Mouse (Mus musculus) embryonic facial prominence, embryonic 13.5 days (tissue): ENCODE measurements around the gene Gcnt1. TPM values are rescaled to one million over a fixed set of nuclear protein-coding genes. Genes with fewer than 3 reads are reported as not detected.
A peak's percentile ranks its signal among the peaks of the same experiment; 100 is the strongest.

ENCODE experiments used
- ATAC-seq: fragments of 200-750 bp; cut with Nextera tagmentation; 2 replicates; pipeline ENCODE4 v1.8.0; 2017; ENCODE audit warnings: low read depth; ENCODE audit not compliant: insufficient number of reproducible peaks, insufficient read depth, low FRiP score, low TSS enrichment
- H3K27ac ChIP-seq: fragments of 300-500 bp; sonication (generic); 2 replicates; pipeline ENCODE4 v1.5.1; 2015; ENCODE audit warnings: moderate library complexity, mild to moderate bottlenecking, inconsistent platforms
- H3K27me3 ChIP-seq: fragments of 300-500 bp; sonication (generic); 2 replicates; pipeline ENCODE4 v1.6.1; 2015; ENCODE audit warnings: mild to moderate bottlenecking, inconsistent platforms
- H3K36me3 ChIP-seq: fragments of 300-500 bp; sonication (generic); 2 replicates; pipeline ENCODE4 v1.6.1; 2015; ENCODE audit warnings: mild to moderate bottlenecking, inconsistent platforms
- H3K4me1 ChIP-seq: fragments of 300-500 bp; sonication (generic); 2 replicates; pipeline ENCODE4 v1.6.1; 2015; ENCODE audit warnings: inconsistent platforms
- H3K4me2 ChIP-seq: fragments of 300-500 bp; sonication (generic); 2 replicates; pipeline ENCODE4 v1.6.1; 2015; ENCODE audit warnings: moderate library complexity, mild to moderate bottlenecking, inconsistent platforms
- H3K4me3 ChIP-seq: fragments of 300-500 bp; sonication (generic); 2 replicates; pipeline ENCODE4 v1.5.1; 2015; ENCODE audit warnings: mild to moderate bottlenecking, inconsistent platforms
- H3K9ac ChIP-seq: fragments of 300-500 bp; sonication (generic); 2 replicates; pipeline ENCODE4 v1.6.1; 2015; ENCODE audit warnings: mild to moderate bottlenecking, inconsistent platforms
- H3K9me3 ChIP-seq: fragments of 300-500 bp; sonication (generic); 2 replicates; pipeline ENCODE4 v1.6.1; 2016; ENCODE audit warnings: inconsistent platforms
- WGBS: fragments of 180-500 bp; shearing (Covaris S2); methylation state at CpG from one replicate; pipeline ENCODE4 v1.1.7; 2015; ENCODE audit warnings: mixed read lengths; 5-methylcytosine and 5-hydroxymethylcytosine counted together
- polyA plus RNA-seq: library from polyadenylated mRNA; unstranded; fragments of >200 nt; fragmentation: Nextera tagmentation; extraction: Ambion mirVana; gene quantifications from 2 replicates; pipeline ENCODE4 v1.2.1, GENCODE M21; 2015

Gene Gcnt1
- polyA plus RNA-seq, 1 experiment from 2014 or later, result 3.8 TPM

DNA sequence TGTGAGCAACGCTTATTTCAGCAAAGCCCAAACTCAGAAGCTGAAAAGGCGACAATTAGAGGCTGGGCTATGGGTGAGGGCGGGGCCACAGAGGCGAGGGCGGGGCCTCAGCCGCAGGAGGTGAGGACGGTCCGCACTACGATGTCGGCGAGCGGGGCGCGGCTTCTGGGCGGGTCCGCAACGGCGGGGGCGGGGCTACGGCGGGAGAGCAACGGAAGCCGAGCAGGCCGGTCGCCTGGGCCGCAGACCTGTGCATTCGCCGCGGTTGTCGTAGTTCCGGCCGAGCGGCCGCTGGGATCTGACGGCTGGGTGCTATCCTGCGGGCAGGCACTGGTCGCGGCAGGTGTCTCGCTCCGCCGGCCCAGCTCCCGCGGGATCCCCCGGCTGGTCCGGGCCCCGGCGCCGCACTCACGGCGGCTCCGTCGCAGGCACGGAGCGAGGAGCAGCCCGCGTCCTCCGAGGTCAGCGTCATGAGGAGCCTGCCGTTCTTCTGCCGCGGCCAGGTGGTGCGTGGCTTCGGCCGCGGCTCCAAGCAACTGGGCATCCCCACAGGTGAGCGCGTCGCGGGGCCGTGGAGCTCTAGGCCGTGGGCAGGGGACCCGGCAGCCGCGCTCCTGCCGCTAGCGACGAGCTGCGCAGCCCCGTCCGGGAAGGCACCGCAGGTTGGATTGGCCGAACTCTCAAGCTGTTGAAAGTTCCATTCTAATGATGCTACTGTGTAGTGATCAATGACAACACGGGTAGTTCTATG is 21.4 kb upstream of the Gcnt1 start, which contains the start of gene Rfk:
Gene Rfk (plus strand): TSS at position 203 of the 751 bp plus-strand sequence.
- Histone ChIP-seq H3K4me2 (peak within 1 kb of the TSS; percentile 67), H3K36me3 (peaks cover 25% of the 10 kb centered on the region), H3K4me3 (peak within 1 kb of the TSS; percentile 92), H3K9ac (peak within 1 kb of the TSS; percentile 93), H3K27ac (peak within 1 kb of the TSS; percentile 73), H3K4me1 (peaks cover 13% of the 10 kb centered on the region), H3K27me3 (no peaks in the 10 kb centered on the region), H3K9me3 (no peaks in the 10 kb centered on the region)
- WGBS, result under 1% methylated on average over 76 of the region's 83 CpGs
- peak; percentile 96 for ATAC-seq

DNA sequence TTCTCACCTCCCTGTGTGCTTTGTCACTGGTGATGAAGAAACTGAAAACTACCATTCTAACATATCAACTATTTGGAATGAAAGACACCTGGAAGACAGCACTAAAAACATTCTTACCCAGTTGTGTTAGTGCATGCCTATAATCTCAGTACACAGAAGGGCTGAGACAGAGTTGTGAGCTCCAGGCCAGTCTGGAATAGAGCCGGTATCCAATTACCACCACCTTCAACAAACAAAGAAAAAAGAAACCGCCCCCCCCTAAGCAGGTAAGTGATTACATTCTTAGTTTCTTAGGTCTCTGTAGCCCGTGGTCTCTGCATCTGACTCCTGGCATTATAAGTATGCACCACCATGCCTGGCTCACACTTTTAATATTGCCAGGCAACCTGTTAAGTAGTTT is 20.2 kb upstream of the Gcnt1 start:
- Histone ChIP-seq H3K4me3 (0 out of 2 replicates have a peak overlapping the region, but pooled peaks have one; percentile 92), H3K4me2 (peak overlapping the region; percentile 67)

DNA sequence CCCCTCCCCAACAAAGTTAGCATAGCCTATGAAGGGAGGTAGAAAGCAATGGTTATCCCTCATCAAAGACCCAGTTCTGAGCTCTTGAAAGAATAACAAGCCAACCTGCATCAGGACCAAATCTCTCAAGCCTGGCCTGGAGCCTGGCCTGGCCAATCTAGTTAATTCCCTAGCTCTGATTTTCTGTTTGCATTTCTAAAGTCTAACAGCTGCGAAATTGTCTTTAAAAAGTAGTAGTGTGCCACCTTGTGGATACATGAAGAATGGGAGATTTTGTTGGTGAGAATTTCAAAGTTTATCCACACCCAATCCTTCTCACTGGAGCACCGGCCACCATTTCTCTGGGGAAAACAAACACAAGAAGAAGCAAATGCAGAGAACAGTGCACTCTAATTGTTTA is 15.8 kb upstream of the Gcnt1 start:
- no peak overlapping the region for H3K27ac ChIP-seq
- no peaks in the 10 kb centered on the region; the same call in 1 of the 2 replicates for H3K4me1 ChIP-seq
- H3K4me3 ChIP-seq, result no peak overlapping the region
- no peaks in the 10 kb centered on the region for H3K9me3 ChIP-seq
- ATAC-seq, result no peak
- no peaks in the 10 kb centered on the region for H3K27me3 ChIP-seq
- H3K9ac ChIP-seq, result no peak overlapping the region
- no peaks in the 10 kb centered on the region for H3K36me3 ChIP-seq
- H3K4me2 ChIP-seq, result no peak overlapping the region
- 13% methylated on average over 2 of the region's 2 CpGs for WGBS

More for the DNA sequence above, 20.2 kb upstream of the Gcnt1 start:
- no peaks in the 10 kb centered on the region for H3K27me3 ChIP-seq
- 9% methylated on average over 3 of the region's 3 CpGs for WGBS
- H3K9me3 ChIP-seq, result no peaks in the 10 kb centered on the region
- ATAC-seq, result no peak
- H3K9ac ChIP-seq, result no peak overlapping the region
- H3K4me1 ChIP-seq, result peaks cover 13% of the 10 kb centered on the region
- H3K36me3 ChIP-seq, result peaks cover 13% of the 10 kb centered on the region
- H3K27ac ChIP-seq, result no peak overlapping the region

DNA sequence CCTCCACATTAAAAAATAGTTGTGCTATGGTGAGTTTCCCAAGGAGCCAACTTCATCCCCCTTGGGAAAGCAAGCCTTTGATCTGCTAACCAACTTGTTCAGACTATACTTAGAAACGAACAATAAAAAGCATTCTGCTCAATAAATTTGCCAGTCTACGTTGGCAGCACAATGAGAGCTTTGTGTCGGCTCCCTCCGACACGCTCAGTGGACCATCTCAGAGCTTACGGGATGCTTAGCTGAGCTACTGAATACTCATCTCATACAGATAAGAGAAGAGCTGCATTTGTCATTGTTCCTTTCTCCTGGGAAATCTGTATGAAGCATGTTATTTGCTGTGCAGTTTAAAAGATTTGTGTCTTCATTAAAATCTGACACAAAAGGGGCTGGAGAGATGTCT is 13.8 kb upstream of the Gcnt1 start:
- no peak overlapping the region for H3K27ac ChIP-seq
- WGBS, result 30% methylated on average over 6 of the region's 6 CpGs
- no peaks in the 10 kb centered on the region for H3K9me3 ChIP-seq
- no peak for ATAC-seq
- no peak overlapping the region for H3K9ac ChIP-seq
- H3K36me3 ChIP-seq, result no peaks in the 10 kb centered on the region
- H3K27me3 ChIP-seq, result no peaks in the 10 kb centered on the region
- H3K4me3 ChIP-seq, result no peak overlapping the region
- H3K4me1 ChIP-seq, result no peaks in the 10 kb centered on the region; the same call in 1 of the 2 replicates
- no peak overlapping the region for H3K4me2 ChIP-seq

DNA sequence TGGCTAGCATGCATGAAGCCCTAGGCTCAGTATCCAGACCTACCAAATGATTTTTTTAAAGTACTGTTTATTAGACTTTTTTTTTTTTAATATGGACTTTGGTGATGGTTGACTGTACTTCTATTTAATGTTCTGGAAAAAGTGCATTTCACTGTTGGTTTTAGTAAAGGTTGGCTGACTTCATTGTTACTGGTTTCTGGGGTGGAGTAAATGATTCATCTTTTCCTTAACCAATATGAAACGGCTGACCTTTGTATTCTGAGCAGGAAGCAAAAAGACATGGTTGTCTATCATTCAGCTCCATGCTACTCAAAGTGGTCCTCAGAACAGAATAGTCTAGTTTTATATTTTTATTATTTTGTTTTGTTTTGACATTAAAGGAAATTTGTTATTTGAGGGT is 12.8 kb upstream of the Gcnt1 start:
- Histone ChIP-seq H3K9me3 (no peaks in the 10 kb centered on the region), H3K27me3 (no peaks in the 10 kb centered on the region), H3K4me2 (no peak overlapping the region), H3K27ac (no peak overlapping the region), H3K36me3 (no peaks in the 10 kb centered on the region), H3K4me3 (no peak overlapping the region), H3K4me1 (no peaks in the 10 kb centered on the region; the same call in 1 of the 2 replicates), H3K9ac (no peak overlapping the region)
- no peak for ATAC-seq
- WGBS, result 64% methylated on average over 1 of the region's 1 CpGs

DNA sequence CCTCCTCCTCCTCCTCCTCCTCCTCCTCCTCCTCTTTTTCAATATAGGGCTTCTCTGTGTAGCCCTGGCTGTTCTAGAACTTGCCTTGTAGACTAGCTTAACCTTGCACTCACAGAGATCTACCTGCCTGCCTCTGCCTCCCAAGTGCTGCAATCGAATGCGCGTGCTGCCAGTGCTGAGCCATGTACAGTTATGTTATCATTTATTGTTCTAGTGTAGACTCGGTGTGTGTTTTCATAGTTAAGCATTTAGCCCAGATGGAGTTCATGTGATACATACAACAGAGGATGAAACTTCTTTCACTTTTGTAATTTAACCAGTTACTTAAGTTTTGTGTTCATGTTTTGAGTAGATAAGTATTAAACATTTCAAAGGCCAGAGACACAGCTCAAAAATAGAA is 12.4 kb upstream of the Gcnt1 start:
- 93% methylated on average over 4 of the region's 4 CpGs for WGBS
- Histone ChIP-seq H3K27me3 (no peaks in the 10 kb centered on the region), H3K4me3 (no peak overlapping the region)

DNA sequence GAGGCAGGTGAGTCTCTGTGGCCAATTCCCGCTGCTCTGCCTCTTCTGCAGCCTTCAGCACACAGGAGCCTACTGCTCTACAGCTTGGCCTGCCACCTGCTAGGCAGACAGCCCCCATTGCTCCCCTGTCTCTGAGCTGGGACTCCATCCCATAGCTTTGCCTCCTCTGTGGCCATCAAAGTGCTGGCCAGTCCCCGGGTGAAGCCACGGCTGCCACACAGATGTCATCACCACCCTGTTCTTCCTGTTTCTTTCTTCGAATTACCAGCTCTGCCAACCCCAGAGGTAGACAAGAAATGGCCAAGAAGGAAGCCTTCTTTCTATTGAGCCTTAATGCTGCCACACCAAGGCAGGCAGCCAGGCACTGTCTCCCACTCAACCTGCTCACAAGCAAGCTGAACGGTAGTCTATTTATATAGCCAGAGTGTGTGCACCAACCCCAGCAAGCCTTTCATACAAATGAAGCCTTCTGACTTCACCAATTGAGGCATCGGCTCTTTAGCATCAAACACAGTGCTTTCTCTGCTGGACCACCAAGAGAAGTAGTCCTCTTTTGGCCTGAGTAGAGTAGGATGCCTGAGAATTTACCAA is 10.3 kb upstream of the Gcnt1 start:
- H3K9me3 ChIP-seq, result no peaks in the 10 kb centered on the region
- no peak overlapping the region for H3K4me3 ChIP-seq
- H3K36me3 ChIP-seq, result no peaks in the 10 kb centered on the region
- ATAC-seq, result no peak
- 79% methylated on average over 6 of the region's 6 CpGs for WGBS
- no peak overlapping the region for H3K27ac ChIP-seq
- H3K27me3 ChIP-seq, result no peaks in the 10 kb centered on the region
- no peak overlapping the region for H3K4me2 ChIP-seq
- H3K4me1 ChIP-seq, result no peaks in the 10 kb centered on the region; the same call in 1 of the 2 replicates
- H3K9ac ChIP-seq, result no peak overlapping the region

More for the DNA sequence above, 12.4 kb upstream of the Gcnt1 start:
- H3K4me1 ChIP-seq, result no peaks in the 10 kb centered on the region; the same call in 1 of the 2 replicates
- H3K4me2 ChIP-seq, result no peak overlapping the region
- no peaks in the 10 kb centered on the region for H3K9me3 ChIP-seq
- ATAC-seq, result no peak
- H3K36me3 ChIP-seq, result no peaks in the 10 kb centered on the region
- H3K9ac ChIP-seq, result no peak overlapping the region
- no peak overlapping the region for H3K27ac ChIP-seq

DNA sequence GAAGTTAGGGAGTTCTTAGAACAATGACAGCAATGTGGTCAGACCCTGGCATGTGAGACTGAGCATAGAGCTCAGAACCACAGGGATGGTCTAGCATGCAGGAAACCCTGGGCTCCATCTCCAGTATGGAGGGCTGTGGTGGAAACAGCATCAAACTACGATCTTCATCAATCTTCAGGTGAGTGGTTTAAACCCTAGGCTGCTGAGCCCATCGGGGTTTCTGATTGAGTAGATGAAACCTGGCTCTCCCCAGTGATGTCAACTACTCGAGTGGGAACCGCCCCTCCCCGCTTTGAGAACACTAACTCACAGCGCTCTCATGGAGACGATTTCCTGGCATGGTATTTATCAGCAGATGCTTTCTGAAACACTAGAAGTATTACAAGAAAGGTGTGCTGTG is 7.9 kb upstream of the Gcnt1 start:
- H3K9ac ChIP-seq, result no peak overlapping the region
- H3K27me3 ChIP-seq, result no peaks in the 10 kb centered on the region
- H3K9me3 ChIP-seq, result no peaks in the 10 kb centered on the region
- WGBS, result 59% methylated on average over 7 of the region's 7 CpGs
- no peak overlapping the region for H3K4me2 ChIP-seq
- no peak overlapping the region for H3K4me3 ChIP-seq
- no peak overlapping the region for H3K27ac ChIP-seq
- no peaks in the 10 kb centered on the region for H3K36me3 ChIP-seq
- no peaks in the 10 kb centered on the region for H3K4me1 ChIP-seq
- no peak for ATAC-seq

DNA sequence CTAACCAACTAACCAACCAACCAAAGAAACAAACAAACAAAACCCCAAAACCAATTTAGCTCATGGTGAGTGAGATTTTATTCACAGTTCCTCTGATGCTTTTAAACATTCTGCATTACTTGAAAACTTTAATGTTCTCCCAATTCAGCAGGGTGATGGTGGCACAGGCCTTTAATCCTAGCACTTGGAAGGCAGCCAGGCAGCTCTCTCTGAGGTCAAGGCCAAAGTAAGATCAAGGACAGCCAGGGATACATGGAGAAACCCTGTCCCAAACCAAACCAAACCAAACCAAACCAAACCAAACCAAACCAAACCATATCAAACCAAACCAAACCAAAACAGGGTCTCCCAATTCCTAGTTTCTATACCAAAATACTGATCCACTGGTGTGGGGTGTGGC is 6.2 kb upstream of the Gcnt1 start:
- Histone ChIP-seq H3K27ac (no peak overlapping the region), H3K36me3 (no peaks in the 10 kb centered on the region), H3K4me2 (no peak overlapping the region), H3K4me3 (no peak overlapping the region), H3K4me1 (no peaks in the 10 kb centered on the region), H3K9me3 (no peaks in the 10 kb centered on the region), H3K27me3 (no peaks in the 10 kb centered on the region), H3K9ac (no peak overlapping the region)
- ATAC-seq, result no peak

DNA sequence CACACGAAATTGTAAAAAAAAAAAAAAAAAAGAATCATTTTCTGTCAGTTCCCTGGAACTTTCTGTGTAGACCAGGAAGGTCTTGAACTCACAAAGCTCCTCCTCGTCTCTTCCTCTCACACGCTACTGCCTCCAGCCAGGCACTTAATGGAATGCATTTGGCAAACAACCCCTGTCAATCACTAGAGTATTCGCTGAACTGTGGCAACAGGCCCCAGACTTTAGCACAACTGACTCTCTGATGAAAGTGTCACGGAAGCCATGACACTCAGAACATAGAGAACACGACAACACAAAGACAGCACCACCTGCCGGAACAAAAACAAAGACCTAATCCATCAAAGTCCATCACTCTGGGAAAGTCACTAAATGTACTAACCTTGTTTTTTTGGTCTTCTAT is 3.1 kb downstream of the Gcnt1 start:
- Histone ChIP-seq H3K9me3 (no peaks in the 10 kb centered on the region), H3K36me3 (no peaks in the 10 kb centered on the region), H3K27me3 (no peaks in the 10 kb centered on the region), H3K4me1 (no peaks in the 10 kb centered on the region), H3K9ac (no peak overlapping the region), H3K4me2 (no peak overlapping the region), H3K27ac (no peak overlapping the region), H3K4me3 (no peak overlapping the region)
- 67% methylated on average over 7 of the region's 7 CpGs for WGBS
- no peak for ATAC-seq

DNA sequence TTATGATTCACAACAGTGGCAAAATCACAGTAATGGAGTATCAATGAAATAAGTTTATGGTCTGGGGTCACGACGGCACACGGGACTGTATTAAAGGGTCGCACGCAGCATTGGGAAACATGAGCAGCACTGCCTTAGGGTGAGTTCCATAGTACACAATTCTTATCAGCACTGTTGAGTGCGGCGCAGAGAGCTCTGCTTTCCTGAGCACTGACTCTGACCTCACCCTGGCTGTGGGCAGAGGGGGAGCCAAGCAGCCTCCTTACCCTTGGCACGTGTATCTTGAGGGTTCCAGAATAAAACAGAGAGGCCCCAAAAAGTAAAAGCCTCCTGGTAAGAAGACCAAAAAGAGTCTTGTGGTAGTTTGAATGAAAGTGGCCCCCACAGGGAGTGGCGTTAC is 4.1 kb downstream of the Gcnt1 start:
- ATAC-seq, result no peak
- Histone ChIP-seq H3K36me3 (no peaks in the 10 kb centered on the region), H3K27ac (no peak overlapping the region), H3K4me2 (no peak overlapping the region), H3K27me3 (no peaks in the 10 kb centered on the region), H3K4me1 (no peaks in the 10 kb centered on the region), H3K9me3 (no peaks in the 10 kb centered on the region), H3K4me3 (no peak overlapping the region), H3K9ac (no peak overlapping the region)
- 82% methylated on average over 9 of the region's 9 CpGs for WGBS
